Mouse (Mus musculus): ENCODE data around the gene Tram2. TPM values are rescaled to one million over a fixed set of nuclear protein-coding genes. Genes with fewer than 3 reads are reported as not detected.

The Tram2 gene
- total and polyA plus RNA-seq, 3 experiments, result 0.54 to 2.9 TPM; not detected in 1

GRCm38 (mm10) chr1:21048402-21048801 is 30.6 kb downstream of the Tram2 start (continued):
- TF ChIP-seq ELF1 (IDR thresholded peaks at IDR 0.05; ENCODE audit: low read depth, low read length), result no peak
- no peak for TF ChIP-seq CTCF (IDR thresholded peaks at IDR 0.05 in 2 of 3, conservative IDR thresholded peaks at IDR 0.05 in 1 of 3; ENCODE audit: control insufficient read depth in 1 of 3, insufficient read depth in 1 of 3, low read depth in 2 of 3, low read length in 3 of 3, poor library complexity in 1 of 3, severe bottlenecking in 1 of 3)
- TF ChIP-seq UBTF (IDR thresholded peaks at IDR 0.05; ENCODE audit: borderline replicate concordance, insufficient read depth, low read depth, low read length), result no peak
- TF ChIP-seq MAZ (IDR thresholded peaks at IDR 0.05; ENCODE audit: low read depth, low read length), result no peak
- TF ChIP-seq SIN3A (IDR thresholded peaks at IDR 0.05; ENCODE audit: low read length), result peak; percentile 50
- TF ChIP-seq JUND (IDR thresholded peaks at IDR 0.05; ENCODE audit: low read depth, low read length), result no peak
- TF ChIP-seq USF1 (IDR thresholded peaks at IDR 0.05; ENCODE audit: low read depth, low read length), result no peak
- TF ChIP-seq RCOR1 (IDR thresholded peaks at IDR 0.05; ENCODE audit: low read depth, low read length), result peak; percentile 82
- TF ChIP-seq HCFC1 (IDR thresholded peaks at IDR 0.05; ENCODE audit: low read depth, low read length), result no peak

DNA sequence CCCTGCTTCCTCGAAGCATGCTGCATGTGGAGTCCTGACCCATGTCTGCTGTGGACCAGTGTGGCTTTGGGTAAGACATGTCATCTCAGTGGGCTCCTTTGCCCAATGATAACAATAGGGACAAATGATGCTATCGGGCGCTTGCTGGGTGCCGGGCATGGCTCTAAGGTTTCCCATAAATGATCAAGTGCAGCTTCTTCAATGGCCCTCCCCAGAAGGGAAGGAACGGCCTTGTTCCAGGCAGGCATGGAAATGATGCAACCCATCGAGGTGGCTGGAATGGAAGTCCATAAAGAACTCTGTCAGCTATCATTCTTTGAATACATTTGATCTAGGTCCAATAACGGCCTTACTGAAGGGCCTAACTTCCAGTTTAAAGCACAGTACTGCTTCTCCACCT is 36.6 kb downstream of the Tram2 start:
- no peaks in the 10 kb centered on the region for H3K9me3 ChIP-seq (replicated peaks; ENCODE audit: insufficient read depth, low read length)
- DNase-seq (ENCODE audit: low read depth, low spot score), result no peak
- no peak overlapping the region for H3K4me3 ChIP-seq (ENCODE audit: control insufficient read depth in 1 of 2, insufficient read depth in 1 of 2, low read depth in 2 of 2, low read length in 2 of 2)
- TF ChIP-seq GABPA (IDR thresholded peaks at IDR 0.05; ENCODE audit: low read depth, low read length) (no peak), ZKSCAN1 (IDR thresholded peaks at IDR 0.05; ENCODE audit: low read depth, low read length) (no peak), GATA1 (IDR thresholded peaks at IDR 0.05; ENCODE audit: low read depth, low read length) (no peak), EP300 (IDR thresholded peaks at IDR 0.05; ENCODE audit: low read depth in 1 of 2, low read length in 2 of 2) (no peak), POLR2A (IDR thresholded peaks at IDR 0.05; ENCODE audit: control insufficient read depth in 1 of 2, insufficient read depth in 1 of 2, low read depth in 1 of 2, low read length in 2 of 2, poor library complexity in 1 of 2) (no peak), ZC3H11A (IDR thresholded peaks at IDR 0.05; ENCODE audit: low read depth, low read length) (no peak), NRF1 (IDR thresholded peaks at IDR 0.05; ENCODE audit: insufficient read depth, low read depth, low read length, poor library complexity, severe bottlenecking) (no peak), ETS1 (IDR thresholded peaks at IDR 0.05; ENCODE audit: low read depth, low read length) (no peak), MXI1 (IDR thresholded peaks at IDR 0.05; ENCODE audit: low read depth, low read length) (no peak), NELFE (IDR thresholded peaks at IDR 0.05; ENCODE audit: low read depth, low read length) (no peak), RAD21 (IDR thresholded peaks at IDR 0.05; ENCODE audit: low read depth, low read length) (no peak), UBTF (IDR thresholded peaks at IDR 0.05; ENCODE audit: borderline replicate concordance, insufficient read depth, low read depth, low read length) (no peak), JUND (IDR thresholded peaks at IDR 0.05; ENCODE audit: low read depth, low read length) (no peak), E2F4 (IDR thresholded peaks at IDR 0.05; ENCODE audit: borderline replicate concordance, low read depth, low read length) (no peak), MYB (IDR thresholded peaks at IDR 0.05; ENCODE audit: low read depth, low read length) (no peak)
- no peaks in the 10 kb centered on the region for H3K79me2 ChIP-seq (ENCODE audit: control insufficient read depth, insufficient read depth, low read length, poor library complexity)
- H3K27me3 ChIP-seq (ENCODE audit: control insufficient read depth in 1 of 2, insufficient read depth in 2 of 2, low read length in 2 of 2), result no peaks in the 10 kb centered on the region
- no peak overlapping the region for H3K27ac ChIP-seq (ENCODE audit: control insufficient read depth, low read depth, low read length)
- peaks cover 4 to 7% of the 10 kb centered on the region in 2 experiments for H3K4me1 ChIP-seq (ENCODE audit: control insufficient read depth in 1 of 2, insufficient read depth in 2 of 2, low read length in 2 of 2)
- H3K36me3 ChIP-seq (ENCODE audit: control insufficient read depth in 1 of 2, insufficient read depth in 2 of 2, low read length in 2 of 2), result peaks cover 0 to 4% of the 10 kb centered on the region in 2 experiments; a peak in 2 of 4 replicates
- H3K9ac ChIP-seq (ENCODE audit: control insufficient read depth, low read depth, low read length, poor library complexity, severe bottlenecking), result no peak overlapping the region

All from MEL (cell line).